Mouse (Mus musculus): ENCODE results near the gene Tmem230.
"Not testable (repeated sequence)": the region's sequence is repeated elsewhere in the genome, so short reads cannot be mapped to it uniquely, and the experiment has no call there.

Gene Tmem230

DNA sequence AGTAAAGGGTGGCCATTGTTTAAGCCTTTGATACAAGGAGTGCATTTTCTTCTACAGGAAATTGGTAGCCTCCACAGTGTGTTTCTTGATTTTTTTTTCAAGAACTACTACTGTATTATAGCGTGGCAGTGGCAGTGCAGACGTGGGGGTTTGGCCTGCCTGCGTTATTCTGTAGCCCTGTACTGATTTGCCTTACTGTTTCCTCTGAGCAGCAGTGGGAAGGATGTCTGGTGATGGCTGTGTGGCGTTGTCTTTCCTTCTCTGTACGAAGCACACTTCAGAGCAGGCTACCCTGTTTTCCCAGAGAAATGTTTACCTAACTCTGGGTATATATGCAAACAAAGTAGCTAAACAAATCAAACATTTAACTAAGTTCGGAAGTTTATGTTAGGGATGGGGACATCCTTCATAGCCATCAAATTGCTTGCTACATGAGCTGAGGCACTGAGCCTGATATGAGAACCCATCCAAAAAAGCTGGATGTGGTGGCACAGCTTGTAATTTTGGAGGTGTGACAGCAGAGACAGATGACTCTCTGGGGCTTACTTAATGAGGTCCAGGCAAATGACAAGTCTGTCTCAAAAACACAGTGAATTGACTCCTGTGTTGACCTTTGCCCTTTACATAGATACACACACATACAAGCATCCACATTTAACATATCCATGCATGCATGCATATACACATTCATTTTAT, 25.2 kb upstream of the Tmem230 start:
- no peak for DNase-seq (ENCODE audit: low spot score in 2 of 2)

- no peak for DNase-seq (ENCODE audit: low spot score in 2 of 2)
Observed at GRCm38 (mm10) chr2:132270331-132270951, 22.8 kb upstream of the Tmem230 start.

GRCm38 (mm10) chr2:132269217-132269616, 21.6 kb upstream of the Tmem230 start:
- DNase-seq (ENCODE audit: low spot score in 2 of 2), result no peak

GRCm38 (mm10) chr2:132266086-132266485, 18.5 kb upstream of the Tmem230 start:
- no peak for DNase-seq (ENCODE audit: low spot score in 2 of 2)

DNA sequence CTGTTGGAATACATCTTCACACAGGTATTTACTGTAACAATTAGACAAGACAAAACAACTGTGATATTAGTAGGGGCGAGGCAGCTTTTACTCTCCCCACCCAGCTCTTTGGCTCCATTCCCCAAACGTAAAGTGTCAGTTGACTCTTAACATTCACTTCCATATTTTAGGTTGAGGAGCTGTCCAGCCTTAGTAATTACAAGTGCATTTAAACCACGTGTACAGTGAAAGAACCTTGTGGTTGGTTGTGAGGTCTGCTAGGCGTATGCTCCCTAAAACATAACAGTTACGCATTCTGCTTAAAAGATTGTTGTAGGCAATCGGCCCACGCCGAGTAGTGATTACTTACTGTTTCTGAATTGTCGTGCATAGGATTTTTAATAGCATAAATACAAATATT, 17.6 kb upstream of the Tmem230 start:
- no peak for DNase-seq (ENCODE audit: low spot score in 2 of 2)

DNA sequence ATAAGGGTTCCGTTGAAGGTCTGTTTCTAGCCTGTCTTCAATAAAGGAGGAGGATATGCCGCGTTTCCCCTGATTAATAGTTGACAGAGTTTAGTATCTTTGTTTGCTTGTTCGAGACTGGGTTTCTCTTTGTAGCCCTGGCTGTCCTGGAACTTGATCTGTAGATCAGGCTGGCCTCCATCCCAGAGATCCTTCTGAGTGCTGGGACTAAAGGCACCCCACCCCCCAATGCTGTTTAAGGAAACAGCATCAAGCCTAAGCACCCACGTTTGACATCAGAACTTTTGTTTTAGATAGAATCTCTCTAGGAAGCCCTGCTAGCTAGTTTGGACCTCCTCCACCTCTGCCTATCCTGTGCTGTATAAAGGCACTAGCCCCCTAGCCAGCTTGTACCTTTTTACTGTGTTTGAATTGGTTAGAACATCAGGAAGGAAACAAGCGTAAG, 16.7 kb upstream of the Tmem230 start:
- no peak for DNase-seq (ENCODE audit: low spot score in 2 of 2)

DNA sequence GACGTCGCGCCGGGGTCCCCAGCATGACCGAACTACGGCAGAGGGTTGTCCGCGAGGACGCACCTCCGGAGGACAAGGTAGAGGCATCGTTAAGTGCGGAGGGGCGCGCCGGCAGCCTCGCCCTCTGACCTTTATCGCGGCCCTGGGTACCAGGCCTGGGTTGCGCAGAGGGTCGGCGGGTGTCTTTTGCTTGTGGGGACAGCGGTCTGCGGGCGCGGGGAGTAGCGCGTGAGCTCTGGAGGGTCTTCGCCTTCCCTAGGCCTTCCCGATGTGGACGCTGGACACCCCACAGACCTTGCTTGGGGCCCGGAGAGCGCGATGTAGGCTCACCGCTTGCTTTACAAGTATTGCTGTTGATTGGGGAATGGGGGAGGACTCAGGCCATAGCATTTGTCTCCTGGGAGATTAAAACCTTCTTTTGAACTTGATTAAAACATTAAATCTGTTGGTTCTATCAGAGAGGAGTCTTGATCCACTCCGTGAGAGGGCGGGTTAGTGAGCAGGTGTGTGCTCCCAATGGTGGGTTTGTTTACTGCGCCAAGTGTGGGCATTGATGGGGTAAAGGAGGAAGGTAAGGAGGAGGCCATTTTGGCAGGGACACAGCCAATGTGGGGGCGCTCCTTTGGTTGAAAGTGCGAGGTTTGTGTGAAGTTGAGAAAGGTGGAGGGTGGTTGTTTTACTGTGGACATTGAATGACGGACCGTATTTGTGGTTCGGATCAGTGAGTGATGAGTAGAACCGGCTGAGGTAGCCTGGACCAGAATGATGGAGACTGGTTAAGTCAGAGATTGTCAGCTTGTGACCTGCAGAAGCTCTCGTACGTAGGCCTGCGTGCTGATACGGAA, 16.0 kb upstream of the Tmem230 start:
- peak in 1 of 2 experiments; percentile 20 for DNase-seq (ENCODE audit: low spot score in 2 of 2)

- DNase-seq (ENCODE audit: low spot score in 2 of 2), result peak; percentile 98 to 99
Observed at GRCm38 (mm10) chr2:132262879-132263398, 15.3 kb upstream of the Tmem230 start, which contains the start of gene Cds2. Cds2 (plus strand) TSS chr2:132263148.

DNA sequence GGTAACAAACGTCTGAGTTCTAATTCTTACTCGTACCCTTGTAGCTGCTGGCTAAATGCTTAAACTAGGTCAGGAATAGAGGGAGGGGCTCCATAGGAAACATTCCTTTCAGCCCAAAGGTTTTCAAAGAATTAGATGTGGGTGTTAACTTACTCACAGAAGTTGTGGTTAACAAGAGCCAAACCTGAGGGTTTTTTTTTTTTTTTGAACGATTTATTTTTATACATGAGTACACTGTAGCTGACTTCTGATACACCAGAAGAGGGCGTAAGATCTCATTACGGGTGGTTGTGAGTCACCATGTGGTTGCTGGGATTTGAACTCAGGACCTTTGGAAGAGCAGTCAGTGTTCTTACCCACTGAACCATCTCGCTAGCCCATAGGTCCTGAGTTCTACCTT, 14.6 kb upstream of the Tmem230 start:
- no peak for DNase-seq (ENCODE audit: low spot score in 2 of 2)

- DNase-seq (ENCODE audit: low spot score in 2 of 2), result no peak
Observed at GRCm38 (mm10) chr2:132260601-132261000, 13.0 kb upstream of the Tmem230 start.

DNA sequence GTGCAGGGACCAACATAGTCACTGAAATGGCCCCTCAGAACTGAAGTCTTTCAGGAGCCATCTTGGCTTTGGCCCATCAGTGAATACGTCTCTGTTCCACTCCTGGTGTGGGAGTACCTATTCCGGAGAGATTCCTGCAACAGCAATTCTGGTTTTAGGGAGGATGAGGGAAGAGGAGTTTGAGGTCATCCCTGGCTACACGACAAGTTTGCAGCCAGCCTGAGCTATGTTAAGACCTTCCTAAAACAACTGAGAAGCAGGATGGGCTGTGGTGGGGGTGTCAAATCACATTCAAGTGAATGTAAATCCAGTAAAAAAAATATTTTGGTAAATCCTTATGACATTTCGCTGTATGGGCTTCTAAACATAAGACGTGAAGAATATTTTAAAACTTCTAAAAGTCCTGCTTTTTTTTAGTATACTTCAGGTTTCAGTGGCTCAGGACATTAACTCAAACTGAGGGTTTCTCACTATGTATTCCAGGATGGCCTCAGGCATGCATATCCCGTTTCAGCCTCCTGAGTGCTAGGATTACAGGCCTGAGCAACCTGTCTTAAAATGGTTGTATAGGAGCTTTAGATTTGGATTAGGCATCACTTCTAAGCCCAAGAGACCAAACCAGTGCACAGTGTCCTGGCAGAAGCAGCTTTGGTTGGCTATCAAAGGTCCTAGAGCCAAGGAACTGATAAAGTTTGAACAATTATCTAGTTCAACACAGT, 9.9 kb upstream of the Tmem230 start:
- DNase-seq (ENCODE audit: low spot score in 2 of 2), result no peak

DNA sequence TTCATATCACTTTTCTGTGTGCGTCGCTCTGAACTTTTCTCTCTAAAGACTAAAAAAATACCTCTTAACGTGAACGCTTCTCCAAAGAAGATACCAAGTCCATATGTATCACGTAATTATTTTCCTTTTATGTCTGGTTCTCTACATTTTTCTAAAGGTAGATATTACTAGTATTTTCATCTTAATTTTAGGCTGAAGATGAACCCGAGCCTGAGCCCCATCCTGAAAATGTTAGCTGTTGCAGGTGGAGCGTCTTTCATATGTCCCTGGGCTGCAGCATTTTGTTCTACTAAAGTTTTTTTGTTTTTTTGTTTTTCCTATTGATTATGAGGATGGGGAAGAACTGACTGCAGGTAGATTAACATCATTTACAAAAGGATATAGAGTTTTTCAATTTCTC, 6.0 kb upstream of the Tmem230 start:
- DNase-seq (ENCODE audit: low spot score in 2 of 2), result no peak

GRCm38 (mm10) chr2:132252542-132253528, 5.2 kb upstream of the Tmem230 start, which contains the start of gene Pcna:
Pcna (minus strand) TSS chr2:132253314.
- DNase-seq (ENCODE audit: low spot score in 2 of 2), result peak; percentile 95

DNA sequence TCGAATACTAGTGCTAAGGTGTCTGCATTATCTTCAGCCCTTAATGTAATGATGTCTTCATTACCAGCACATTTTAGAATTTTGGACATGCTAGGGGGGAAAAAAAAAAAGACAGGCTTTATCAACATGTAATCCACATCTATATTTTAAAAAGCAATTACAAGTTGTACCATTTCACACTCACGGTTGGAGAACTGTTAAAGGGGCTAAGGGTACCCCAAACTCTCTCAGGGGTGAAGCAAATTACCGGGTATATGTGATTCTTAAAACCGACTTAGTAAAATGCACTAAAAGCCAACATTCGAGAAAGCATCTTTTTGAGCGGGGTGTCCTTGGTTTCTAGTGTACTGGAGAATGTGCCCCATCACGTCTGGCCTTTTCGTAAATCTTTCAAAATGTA, 4.3 kb upstream of the Tmem230 start:
- no peak for DNase-seq (ENCODE audit: low spot score in 2 of 2)

DNA sequence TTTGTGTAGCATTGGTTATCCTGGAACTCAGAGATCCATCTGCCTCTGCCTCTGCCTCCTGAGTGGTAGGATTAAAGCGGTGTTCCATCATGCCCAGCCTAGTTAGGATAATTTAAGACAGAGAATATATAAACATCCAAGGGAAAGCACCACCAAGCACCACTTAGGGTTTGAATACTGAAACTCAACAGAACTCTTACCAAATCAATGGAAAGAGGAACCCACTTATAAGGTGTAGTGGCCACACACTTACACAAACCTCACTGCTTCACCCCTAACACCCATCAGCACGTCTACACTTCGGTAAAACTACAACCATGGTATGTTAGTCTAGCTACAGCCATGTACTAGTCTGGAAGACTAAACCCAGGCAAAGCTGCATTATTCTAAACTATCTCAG, 4.2 kb downstream of the Tmem230 start:
- DNase-seq (ENCODE audit: low spot score in 2 of 2), result no peak

DNA sequence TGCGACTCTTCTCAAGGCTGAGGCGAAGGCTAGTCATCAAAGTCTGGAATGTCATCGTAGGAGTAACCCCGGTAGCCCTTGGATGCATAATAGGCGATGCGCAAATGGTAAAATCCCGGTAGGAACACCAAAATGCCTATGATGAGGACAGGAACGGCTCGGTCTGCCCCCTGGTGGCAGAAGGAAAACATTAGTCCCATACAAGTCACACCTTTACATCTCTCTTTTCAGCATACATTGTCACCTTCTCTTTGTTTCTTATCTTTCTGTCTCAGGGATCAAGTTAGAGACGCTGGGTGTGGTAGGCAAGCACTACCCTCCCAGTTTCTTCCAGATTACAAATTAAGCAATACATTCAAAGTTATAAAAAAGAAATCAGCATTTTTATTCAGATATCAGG, 7.2 kb downstream of the Tmem230 start:
- DNase-seq (ENCODE audit: low spot score in 2 of 2), result peak in 1 of 2 experiments; percentile 49

- DNase-seq (ENCODE audit: low spot score in 2 of 2), result not testable (repeated sequence)
Observed at GRCm38 (mm10) chr2:132239434-132239833, 8.2 kb downstream of the Tmem230 start.

- DNase-seq (ENCODE audit: low spot score in 2 of 2), result no peak
Observed at GRCm38 (mm10) chr2:132235975-132236374, 11.6 kb downstream of the Tmem230 start.

DNA sequence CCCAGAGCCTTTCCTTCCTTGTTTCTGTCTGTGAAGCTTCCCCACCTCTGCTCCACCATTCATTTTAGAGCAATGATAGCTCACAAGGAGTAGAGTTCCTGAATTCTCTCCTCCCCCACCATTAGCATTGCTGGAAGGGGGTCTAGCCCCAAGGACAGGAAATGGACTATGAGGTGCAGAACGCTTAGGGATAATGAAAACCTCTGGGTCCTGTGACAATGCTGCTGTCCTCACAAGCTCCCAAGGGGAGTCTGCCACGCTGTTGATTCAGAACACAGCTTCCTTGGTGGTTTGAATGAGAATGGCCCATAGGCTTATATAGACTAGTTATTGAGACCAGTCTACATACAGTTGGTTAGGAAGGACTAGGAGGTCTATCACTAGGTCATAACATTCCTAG, 12.3 kb downstream of the Tmem230 start:
- DNase-seq (ENCODE audit: low spot score in 2 of 2), result no peak

All from frontal cortex, postnatal 10 days (tissue).